Mouse (Mus musculus) frontal cortex, adult 2 months (tissue): ENCODE data around the gene Ddx27. TPM values are rescaled to one million over a fixed set of nuclear protein-coding genes. Genes with fewer than 3 reads are reported as not detected.

Source experiments
- DNase-seq, 2 experiments: peaks; one replicate each; pipeline ENCODE4 v3.0.0; 2022; ENCODE audit warnings: low spot score in 1 of 2; ENCODE audit errors: extremely low spot score in 1 of 2
- polyA plus RNA-seq: library from polyadenylated mRNA; depleted of rRNA; stranded (reverse); fragments of >200 nt; gene quantifications from 2 replicates; pipeline ENCODE4 v1.2.3, GENCODE M21; 2012

The Ddx27 gene
- polyA plus RNA-seq, 1 experiment = 42.6 TPM

GRCm38 (mm10) chr2:167061381-167062034 is 46.5 kb downstream of the Ddx27 start:
- no peak for DNase-seq

DNA sequence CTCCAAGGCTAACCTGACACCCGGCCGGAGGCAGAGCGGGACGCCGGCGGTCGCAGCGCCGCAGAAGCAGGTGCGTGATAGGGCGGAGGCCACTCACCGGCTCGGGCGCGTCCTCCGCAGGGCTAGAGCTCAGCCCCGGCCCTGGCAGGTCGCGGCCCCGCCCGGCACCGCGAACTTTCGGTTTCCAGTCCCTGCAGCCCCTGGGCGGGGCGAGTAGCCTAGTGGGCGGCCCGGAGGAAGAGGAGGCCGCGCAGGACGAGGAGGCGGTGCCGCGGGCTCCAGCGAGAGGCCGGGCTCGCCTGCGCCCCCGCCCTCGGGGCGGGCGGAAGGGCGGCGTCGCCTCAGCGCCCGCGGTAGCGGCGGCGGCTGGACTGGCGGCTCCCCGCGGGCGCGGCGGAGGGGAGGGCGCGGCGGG is 47.5 kb downstream of the Ddx27 start:
- peak; percentile 61 to 84 for DNase-seq

- peak; percentile 89 to 97 for DNase-seq
Measured at GRCm38 (mm10) chr2:167062965-167063880, 48.2 kb downstream of the Ddx27 start, which contains the start of gene Znfx1. Gene Znfx1 (minus strand): TSS chr2:167063015.

DNA sequence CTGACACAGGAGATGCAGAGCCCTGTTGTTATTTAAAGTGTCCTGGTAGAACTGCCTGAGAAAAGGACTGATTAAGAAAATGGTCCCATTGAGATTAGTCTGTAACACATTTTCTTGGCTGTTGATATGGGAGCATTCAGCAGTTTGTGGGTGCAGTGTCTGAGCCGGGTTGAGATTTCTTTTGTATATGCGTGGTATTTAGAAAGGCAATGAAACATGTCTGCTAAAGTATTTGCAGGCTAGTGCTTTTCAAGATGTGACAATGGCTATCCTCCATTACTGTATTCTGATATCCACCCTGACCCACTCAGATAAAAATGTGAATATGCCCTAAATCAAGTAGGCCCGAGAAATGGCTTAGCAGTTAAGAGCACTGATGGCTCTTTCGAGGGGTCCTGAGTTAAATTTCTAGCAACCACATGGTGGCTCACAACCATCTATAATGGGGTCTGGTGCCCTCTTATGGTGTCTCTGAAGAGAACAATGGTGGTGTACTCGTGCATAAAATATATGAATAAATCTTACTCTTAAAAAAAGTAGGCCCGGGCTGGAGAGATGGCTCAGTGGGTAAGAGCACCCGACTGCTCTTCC is 49.0 kb downstream of the Ddx27 start:
- DNase-seq = no peak

GRCm38 (mm10) chr2:167064601-167065295 is 49.8 kb downstream of the Ddx27 start:
- no peak for DNase-seq

GRCm38 (mm10) chr2:167066031-167066430 is 51.0 kb downstream of the Ddx27 start:
- no peak for DNase-seq

DNA sequence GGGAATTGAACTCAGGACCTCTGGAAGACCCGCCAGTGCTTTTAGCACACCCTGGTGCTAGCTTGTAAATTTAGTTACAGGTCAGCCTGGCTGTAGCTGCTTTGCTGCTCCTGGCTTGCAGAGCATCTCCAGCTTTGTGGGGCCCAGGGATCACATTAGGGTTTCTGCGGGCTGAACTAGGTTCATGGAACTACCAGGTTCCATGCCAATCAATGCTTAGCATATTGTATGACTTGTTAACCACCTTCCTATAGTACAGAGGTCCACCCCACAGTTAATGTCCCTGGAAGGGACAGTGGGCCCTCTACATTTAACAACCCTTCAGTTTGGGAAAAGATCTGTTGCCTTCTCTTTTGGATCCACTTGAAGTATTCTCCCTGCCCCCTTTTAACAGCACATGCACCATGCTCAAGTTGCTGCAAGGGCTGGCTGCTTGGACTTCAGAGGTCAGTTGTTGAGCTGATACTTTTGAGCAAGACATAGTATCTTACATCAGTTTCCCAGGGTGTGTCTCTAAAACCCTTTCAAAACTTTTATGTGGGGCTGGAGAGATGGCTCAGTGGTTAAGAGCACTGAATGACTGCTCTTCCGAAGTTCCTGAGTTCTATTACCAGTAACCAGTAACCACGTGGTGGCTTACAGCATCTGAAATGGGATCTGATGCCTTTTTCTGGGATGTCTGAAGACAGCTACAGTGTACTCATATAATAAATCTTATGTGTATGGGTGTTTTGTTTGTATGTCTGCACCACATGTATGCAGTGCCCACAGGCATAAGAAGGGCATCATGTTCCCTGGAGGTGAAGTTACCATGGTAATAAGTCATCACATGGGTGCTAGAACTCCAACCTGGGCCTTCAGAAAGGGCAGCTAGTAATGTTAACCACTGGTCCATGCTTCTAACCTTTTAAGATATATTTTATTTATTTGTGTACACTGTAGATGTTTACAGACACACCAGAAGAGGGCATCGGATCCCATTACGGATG is 51.8 kb downstream of the Ddx27 start:
- no peak for DNase-seq

DNA sequence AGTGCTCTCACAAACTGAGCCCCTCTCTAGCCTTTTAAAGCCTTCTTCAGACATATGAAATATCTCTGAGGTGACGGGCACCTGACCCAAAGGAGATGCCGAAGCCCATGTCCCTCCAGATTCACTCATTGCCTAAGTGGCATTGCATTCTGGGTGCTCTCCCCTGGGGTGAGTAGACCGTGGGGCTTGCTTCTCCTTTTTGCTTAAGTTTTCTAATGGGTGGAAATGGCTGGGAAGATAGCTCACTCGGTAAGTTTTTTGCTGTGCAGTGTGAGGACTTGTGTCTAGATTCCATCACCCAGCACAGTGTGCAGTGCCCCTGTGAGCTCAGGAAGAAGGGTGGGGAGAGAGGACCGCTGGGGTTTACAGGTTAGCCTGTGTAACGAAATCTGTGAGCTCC is 52.6 kb downstream of the Ddx27 start:
- no peak for DNase-seq

GRCm38 (mm10) chr2:167070341-167070740 is 55.3 kb downstream of the Ddx27 start:
- DNase-seq = no peak

GRCm38 (mm10) chr2:167071266-167071640 is 56.3 kb downstream of the Ddx27 start:
- DNase-seq = no peak

DNA sequence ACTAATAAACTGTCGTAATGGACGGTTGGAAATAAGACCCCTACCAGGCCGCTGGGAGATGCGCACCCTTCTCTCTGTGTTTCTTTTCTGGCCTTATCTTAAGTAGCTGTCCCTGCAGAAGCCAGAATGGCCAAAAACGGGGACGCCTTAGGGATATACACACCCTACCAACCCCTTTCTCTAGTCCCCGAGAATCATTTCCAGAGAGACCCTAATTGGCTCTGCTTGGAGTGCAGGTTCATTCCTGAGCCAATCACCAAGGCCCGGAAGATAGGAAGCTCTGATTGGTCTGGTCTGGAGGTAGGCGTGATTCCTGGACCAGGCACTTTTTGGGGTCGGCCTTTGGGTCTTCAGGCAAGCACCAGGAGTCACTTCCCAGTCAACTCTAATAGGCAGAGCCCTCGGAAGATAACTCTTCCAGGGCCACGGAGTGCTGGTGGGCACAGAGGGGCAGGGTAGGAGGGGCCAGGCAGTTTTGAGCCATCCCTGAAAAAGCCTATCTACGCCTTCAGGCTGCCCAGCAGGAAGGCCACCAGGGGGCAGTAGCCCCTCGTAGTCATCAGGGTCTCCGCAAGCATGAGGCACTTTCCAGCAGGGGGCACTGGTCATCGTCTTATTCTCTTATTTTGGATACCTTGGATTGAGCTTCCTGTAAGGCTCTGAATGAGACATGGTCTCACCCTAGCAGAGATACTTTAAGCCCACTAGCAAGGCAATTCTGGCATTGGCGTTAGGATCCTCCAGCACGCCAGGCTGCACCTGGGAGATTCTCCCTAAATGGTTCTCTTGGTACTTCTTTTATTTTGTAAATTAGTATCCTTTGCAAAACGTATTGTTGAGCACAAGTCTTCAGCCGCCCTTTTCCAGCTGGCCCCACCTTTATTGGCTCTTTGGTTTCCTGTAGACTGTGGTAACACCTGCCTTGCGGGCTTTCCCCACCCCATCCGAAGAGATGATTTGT is 56.9 kb downstream of the Ddx27 start:
- DNase-seq = peak; percentile 92 to 99

GRCm38 (mm10) chr2:167074587-167074986 is 59.6 kb downstream of the Ddx27 start:
- no peak for DNase-seq

DNA sequence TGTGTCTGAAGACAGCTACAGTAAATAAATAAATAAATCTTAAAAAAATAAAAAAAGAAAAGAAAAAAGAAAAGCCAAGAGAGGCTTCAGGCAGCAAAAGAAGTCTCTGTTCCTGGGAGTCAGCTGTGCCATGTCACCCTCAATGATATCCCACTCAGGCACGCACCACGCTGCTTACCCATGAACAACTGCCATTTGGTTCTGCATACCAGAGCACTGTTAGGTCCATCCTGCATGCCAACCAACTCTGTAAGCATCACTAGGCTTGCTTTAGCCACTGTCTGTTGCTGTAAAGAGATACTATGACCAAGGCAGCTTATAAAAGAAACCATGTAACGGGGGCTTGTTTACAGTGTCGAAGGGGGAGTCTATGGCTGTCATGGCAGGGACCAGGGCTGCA is 61.4 kb downstream of the Ddx27 start:
- no peak for DNase-seq

- no peak for DNase-seq
Measured at GRCm38 (mm10) chr2:167076759-167077158, 61.8 kb downstream of the Ddx27 start.

GRCm38 (mm10) chr2:167077199-167077962 is 62.4 kb downstream of the Ddx27 start:
- DNase-seq = no peak

GRCm38 (mm10) chr2:167078486-167078885 is 63.5 kb downstream of the Ddx27 start:
- DNase-seq = no peak

DNA sequence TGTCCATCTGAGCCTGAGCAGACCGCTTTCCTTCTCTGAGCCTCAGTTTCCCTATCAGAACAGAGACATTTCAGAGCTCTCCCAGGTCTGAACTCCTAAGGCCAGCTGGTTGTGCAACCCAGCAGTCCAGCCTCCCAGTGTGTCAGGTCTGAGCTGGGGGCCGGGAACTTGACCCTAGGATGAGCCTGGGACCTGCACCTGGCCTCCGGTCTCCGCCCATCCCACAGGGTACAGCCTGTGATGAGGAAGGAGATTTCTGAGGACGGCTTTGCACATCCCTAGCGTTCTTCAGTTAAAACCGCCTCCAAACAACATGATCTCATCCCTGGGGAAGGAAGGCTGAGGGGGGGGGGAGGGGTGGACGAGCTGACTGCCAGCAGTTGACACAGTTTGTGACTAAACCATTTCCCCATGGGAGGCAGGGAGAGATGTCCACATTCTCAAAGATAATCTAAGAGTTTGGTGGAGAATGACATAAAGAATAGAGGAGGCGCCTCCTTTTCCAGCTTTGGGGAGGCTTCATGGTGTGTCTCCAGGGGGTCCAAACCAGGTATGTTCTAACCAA is 64.0 kb downstream of the Ddx27 start:
- peak in 1 of 2 experiments; percentile 64 for DNase-seq
